Mouse (Mus musculus) erythroblast, embryonic 14.5 days (primary cell): ENCODE measurements around the gene Cpa4.

Experiments used
- GATA1 ChIP-seq: IDR thresholded peaks from 2 replicates; pipeline ENCODE4 v1.6.1; 2012; ENCODE audit warnings: low read length, inconsistent platforms, mixed read lengths
- TAL1 ChIP-seq: IDR thresholded peaks from 3 replicates; pipeline ENCODE4 v1.6.1; 2012; ENCODE audit warnings: low read length, inconsistent platforms, mixed read lengths

- TF ChIP-seq GATA1 = no peak
- TF ChIP-seq TAL1 = no peak
Measured at GRCm38 (mm10) chr6:30569331-30569730, 1.2 kb downstream of the Cpa4 start.
